Mouse (Mus musculus) kidney, postnatal 0 days (tissue): ENCODE results near the gene Sephs1. TPM values are rescaled to one million over a fixed set of nuclear protein-coding genes. Genes with fewer than 3 reads are reported as not detected.

ENCODE experiments used
- ATAC-seq: fragments of 200-750 bp; cut with Nextera tagmentation; replicated peaks from 2 replicates; pipeline ENCODE4 v1.8.0; 2017; ENCODE audit warnings: low read depth, moderate number of reproducible peaks, moderate TSS enrichment, moderate library complexity; ENCODE audit not compliant: low FRiP score
- DNase-seq: peaks from one replicate; pipeline ENCODE4 v3.0.0-alpha.2; 2016; ENCODE audit warnings: low spot score
- H3K27ac ChIP-seq: fragments of 300-500 bp; sonication (generic); 2 replicates; pipeline ENCODE4 v1.5.1; 2014; ENCODE audit warnings: mild to moderate bottlenecking
- H3K27me3 ChIP-seq: fragments of 300-500 bp; sonication (generic); 2 replicates; pipeline ENCODE4 v1.6.1; 2014; ENCODE audit warnings: low read length, mixed read lengths; ENCODE audit not compliant: insufficient read depth
- H3K36me3 ChIP-seq: fragments of 300-500 bp; sonication (generic); 2 replicates; pipeline ENCODE4 v1.6.1; 2014; ENCODE audit warnings: low read length, mixed read lengths; ENCODE audit not compliant: insufficient read depth
- H3K4me1 ChIP-seq: fragments of 300-500 bp; sonication (generic); replicated peaks from 2 replicates; pipeline ENCODE4 v1.6.1; 2014; ENCODE audit warnings: antibody characterized with exemption, low read length, mixed read lengths; ENCODE audit not compliant: insufficient read depth
- H3K4me2 ChIP-seq: fragments of 300-500 bp; sonication (generic); 2 replicates; pipeline ENCODE4 v1.6.1; 2014; ENCODE audit warnings: mild to moderate bottlenecking, low read length, moderate library complexity, mixed read lengths
- H3K4me3 ChIP-seq: fragments of 300-500 bp; sonication (generic); replicated peaks from 2 replicates; pipeline ENCODE4 v1.5.1; 2014; ENCODE audit warnings: low read depth, low read length
- H3K9ac ChIP-seq: fragments of 300-500 bp; sonication (generic); 2 replicates; pipeline ENCODE4 v1.6.1; 2014; ENCODE audit warnings: low read depth, low read length
- H3K9me3 ChIP-seq: fragments of 300-500 bp; sonication (generic); replicated peaks from 2 replicates; pipeline ENCODE4 v1.6.1; 2016; ENCODE audit warnings: low read length, inconsistent platforms, mixed read lengths
- CTCF ChIP-seq: IDR thresholded peaks from 2 replicates; pipeline ENCODE4 v1.5.1; 2016; ENCODE audit warnings: antibody characterized with exemption, low read depth, mild to moderate bottlenecking, moderate library complexity
- WGBS: fragments of 180-500 bp; shearing (Covaris S2); extraction: QIAGEN DNeasy Blood & Tissue Kit; methylation state at CpG from one replicate; pipeline ENCODE4 v1.1.7; 2014; 5-methylcytosine and 5-hydroxymethylcytosine counted together
- polyA plus RNA-seq: library from polyadenylated mRNA; unstranded; fragments of >200 nt; fragmentation: Nextera tagmentation; extraction: Ambion mirVana; gene quantifications from 2 replicates; pipeline ENCODE4 v1.2.1, GENCODE M21; 2015

The Sephs1 gene
- polyA plus RNA-seq, 1 experiment from 2014 or later = 54.6 TPM

DNA sequence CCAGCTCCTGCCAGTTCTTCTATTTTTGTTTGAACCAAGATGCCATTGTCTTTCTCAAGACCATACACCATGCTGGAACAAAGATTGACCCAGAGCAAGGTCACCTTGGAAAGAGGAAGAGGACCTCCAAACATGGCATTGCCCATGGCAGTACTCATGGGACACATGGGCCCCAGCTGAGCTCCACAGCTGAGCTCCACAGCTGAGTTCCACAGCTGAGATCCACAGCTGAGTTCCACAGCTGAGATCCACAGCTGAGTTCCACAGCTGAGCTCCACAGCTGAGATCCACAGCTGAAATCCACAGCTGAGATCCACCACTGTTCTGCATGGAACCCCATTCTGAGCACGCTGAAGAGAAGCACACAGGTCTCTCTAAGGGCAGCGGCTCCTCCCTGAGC is 69.6 kb downstream of the Sephs1 start:
- DNase-seq (no peak), ATAC-seq (no peak)
- Histone ChIP-seq H3K4me2 (no peak overlapping the region), H3K27ac (no peak overlapping the region), H3K4me3 (no peak overlapping the region), H3K9ac (no peak overlapping the region), H3K36me3 (no peaks in the 10 kb centered on the region), H3K27me3 (no peaks in the 10 kb centered on the region), H3K9me3 (no peaks in the 10 kb centered on the region; the same call in 1 of the 2 replicates), H3K4me1 (no peaks in the 10 kb centered on the region)
- 92% methylated on average over 2 of the region's 2 CpGs for WGBS
- TF ChIP-seq CTCF = no peak

GRCm38 (mm10) chr2:4954216-4954760 is 72.9 kb downstream of the Sephs1 start:
- H3K9ac ChIP-seq = no peak overlapping the region
- no peaks in the 10 kb centered on the region for H3K27me3 ChIP-seq
- no peaks in the 10 kb centered on the region for H3K36me3 ChIP-seq
- H3K4me2 ChIP-seq = no peak overlapping the region
- no peaks in the 10 kb centered on the region; the same call in 1 of the 2 replicates for H3K9me3 ChIP-seq
- DNase-seq = no peak
- no peak for TF ChIP-seq CTCF
- H3K4me3 ChIP-seq = no peak overlapping the region
- 63% methylated on average over 6 of the region's 6 CpGs for WGBS
- ATAC-seq = no peak
- no peak overlapping the region for H3K27ac ChIP-seq
- no peaks in the 10 kb centered on the region for H3K4me1 ChIP-seq

GRCm38 (mm10) chr2:4958039-4958438 is 76.7 kb downstream of the Sephs1 start:
- Histone ChIP-seq H3K4me2 (no peak overlapping the region), H3K27me3 (no peaks in the 10 kb centered on the region), H3K9ac (no peak overlapping the region), H3K4me1 (no peaks in the 10 kb centered on the region), H3K4me3 (no peak overlapping the region), H3K27ac (no peak overlapping the region), H3K36me3 (no peaks in the 10 kb centered on the region), H3K9me3 (no peaks in the 10 kb centered on the region)
- ATAC-seq (no peak), DNase-seq (no peak)
- WGBS = 77% methylated on average over 12 of the region's 12 CpGs
- no peak for TF ChIP-seq CTCF

Other genes with a start within 250 kb of the Sephs1 start
- gene Prpf18, start 229.5 kb upstream of the Sephs1 start, polyA plus RNA-seq = 24.3 and 28.2 TPM in 2 replicates
- gene Bend7, start 163.7 kb upstream of the Sephs1 start, polyA plus RNA-seq = 8.7 TPM in 2 replicates
- gene Phyh, start 37.5 kb downstream of the Sephs1 start, polyA plus RNA-seq = 159 and 164 TPM in 2 replicates
- gene Ucma, start 94.6 kb downstream of the Sephs1 start, polyA plus RNA-seq = not detected in 2 replicates
- 13.2 and 14.7 TPM in 2 replicates for gene Mcm10, start 131.2 kb downstream of the Sephs1 start, polyA plus RNA-seq
- gene Optn, start 182.5 kb downstream of the Sephs1 start, polyA plus RNA-seq = 23.5 and 23.8 TPM in 2 replicates